Mouse (Mus musculus): ENCODE results near the gene Tek.
"Not testable (repeated sequence)": the region's sequence is repeated elsewhere in the genome, so short reads cannot be mapped to it uniquely, and the experiment has no call there.

Gene Tek

DNA sequence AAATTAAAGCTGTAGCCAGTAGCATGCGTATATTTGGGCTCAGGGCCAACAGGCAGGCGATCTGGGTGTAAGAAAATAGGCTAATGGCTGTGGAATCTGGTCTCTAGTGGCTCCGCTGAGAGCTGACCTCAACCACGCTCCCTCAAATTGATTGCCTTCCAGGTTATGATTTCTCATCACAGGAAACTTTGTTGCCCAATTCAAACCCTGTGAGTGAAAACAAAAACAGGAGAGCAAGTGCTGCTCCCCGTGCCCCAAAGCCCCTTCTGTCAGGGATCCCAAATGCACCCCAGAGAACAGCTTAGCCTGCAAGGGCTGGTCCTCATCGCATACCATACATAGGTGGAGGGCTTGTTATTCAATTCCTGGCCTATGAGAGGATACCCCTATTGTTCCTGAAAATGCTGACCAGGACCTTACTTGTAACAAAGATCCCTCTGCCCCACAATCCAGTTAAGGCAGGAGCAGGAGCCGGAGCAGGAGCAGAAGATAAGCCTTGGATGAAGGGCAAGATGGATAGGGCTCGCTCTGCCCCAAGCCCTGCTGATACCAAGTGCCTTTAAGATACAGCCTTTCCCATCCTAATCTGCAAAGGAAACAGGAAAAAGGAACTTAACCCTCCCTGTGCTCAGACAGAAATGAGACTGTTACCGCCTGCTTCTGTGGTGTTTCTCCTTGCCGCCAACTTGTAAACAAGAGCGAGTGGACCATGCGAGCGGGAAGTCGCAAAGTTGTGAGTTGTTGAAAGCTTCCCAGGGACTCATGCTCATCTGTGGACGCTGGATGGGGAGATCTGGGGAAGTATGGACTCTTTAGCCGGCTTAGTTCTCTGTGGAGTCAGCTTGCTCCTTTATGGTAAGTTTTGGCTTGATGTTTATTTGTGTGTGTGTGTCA, at the start of gene Tek:
Gene Tek, plus strand, starts transcription at position 452 of the 894 bp plus-strand sequence.
- DNase-seq, result no peak

DNA sequence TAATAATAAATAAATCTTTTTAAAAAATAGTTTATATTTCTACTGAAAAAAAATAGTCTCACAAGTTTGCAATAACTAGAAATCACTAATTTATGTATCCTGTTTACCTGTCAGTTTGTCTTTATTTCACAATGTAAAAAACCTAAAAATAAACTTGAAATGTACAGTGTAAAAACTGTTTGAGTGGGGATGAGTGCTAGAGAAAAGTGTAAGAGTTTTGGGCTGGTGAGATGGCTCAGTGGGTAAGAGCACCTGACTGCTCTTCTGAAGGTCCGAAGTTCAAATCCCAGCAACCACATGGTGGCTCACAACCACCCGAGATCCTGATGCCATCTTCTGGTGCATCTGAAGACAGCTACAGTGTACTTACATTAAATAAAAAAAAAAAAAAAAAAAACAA, 49.3 kb upstream of the Tek start:
- DNase-seq, result not testable (repeated sequence)

DNA sequence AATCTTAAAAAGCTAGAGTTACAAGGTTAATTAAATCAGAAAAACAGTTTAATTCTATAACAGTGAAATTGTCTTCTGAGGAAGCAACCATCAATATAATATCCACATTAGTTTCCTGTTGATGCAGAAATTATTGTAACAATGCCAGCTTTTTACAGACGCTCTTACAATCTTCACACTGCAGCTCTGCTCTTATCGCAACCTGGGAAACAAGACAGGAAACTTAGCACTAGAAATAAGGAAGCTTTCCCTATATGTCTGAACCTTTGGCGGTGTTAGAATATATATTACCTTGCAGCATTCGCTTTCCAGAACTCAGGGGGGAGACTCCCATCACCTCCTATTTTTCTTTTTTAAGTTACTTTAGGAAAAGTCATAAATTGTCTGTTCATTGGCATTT, 48.0 kb upstream of the Tek start:
- no peak for DNase-seq

DNA sequence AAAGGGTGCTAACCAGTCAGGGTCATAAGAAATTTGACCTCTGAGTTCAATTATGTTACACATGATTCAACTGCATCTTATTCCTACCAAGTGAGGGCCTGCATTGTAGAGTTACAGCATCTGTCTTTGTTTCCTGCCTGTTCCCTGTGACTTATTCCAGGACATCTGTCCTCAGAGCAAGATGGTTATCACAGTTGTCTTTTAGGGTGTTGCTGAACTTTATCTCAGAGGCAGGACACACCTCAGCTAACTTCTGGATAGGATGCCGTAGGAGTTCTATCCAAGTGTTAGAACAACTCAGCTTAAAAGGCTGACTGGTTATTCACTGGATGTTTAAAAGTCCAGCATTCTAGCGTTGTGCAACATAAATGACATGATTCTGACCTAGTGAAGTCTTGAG, 46.9 kb upstream of the Tek start:
- DNase-seq, result no peak

DNA sequence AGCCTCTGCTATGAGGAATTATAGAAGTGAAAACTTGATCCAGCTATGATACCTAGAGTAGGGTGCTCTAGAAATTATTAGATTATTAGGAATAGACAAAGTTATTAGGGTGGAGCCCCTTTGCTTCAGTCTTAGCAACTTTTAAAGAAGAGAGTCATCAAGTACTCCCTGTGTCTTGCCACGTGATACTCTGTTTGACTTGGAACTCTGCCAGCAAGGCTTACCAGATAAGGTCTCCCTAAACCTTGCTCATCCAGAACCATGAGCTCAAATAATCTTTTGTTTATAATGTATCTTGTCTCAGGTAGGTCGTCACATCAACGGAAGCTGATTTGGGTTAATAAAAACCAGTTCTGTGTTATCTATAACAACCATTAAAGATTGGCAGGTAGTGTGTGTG, 42.7 kb upstream of the Tek start:
- no peak for DNase-seq

DNA sequence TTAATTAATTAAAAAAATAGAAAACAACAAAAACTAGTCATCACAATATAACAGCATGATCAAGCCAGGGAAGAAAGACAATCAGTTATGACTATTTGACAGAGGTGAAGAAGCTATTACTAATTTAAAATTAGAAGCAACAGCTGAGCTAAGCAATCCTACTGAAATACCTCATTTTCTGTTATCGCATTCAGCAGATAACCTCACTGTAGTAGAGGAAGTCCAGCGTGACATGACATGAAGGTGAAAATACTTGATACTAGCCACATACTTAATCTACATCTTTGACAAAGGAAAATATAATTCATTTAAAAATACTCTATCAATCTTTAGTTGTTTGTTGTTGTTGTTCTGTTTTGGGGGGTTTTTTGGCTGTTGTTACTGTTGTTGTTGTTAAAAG, 28.1 kb upstream of the Tek start:
- DNase-seq, result no peak

DNA sequence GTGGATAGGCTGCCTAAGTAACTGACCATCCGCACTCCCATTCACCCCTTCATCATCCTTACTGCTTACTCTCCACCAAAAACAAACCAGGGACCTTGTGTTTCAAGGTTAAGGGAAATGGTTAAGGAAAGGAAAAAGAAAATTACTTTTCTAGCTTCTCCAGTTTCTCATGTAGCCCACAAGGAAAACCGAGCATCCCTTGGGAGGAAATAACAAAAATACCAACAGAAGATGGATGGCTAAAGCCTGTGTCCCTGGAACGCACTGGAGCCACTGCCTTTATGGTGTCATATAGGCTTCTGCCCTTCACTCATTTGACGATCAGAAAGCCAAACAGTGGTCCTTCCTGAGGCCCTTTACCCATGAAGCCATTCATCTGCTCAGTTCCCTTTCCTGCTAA, 27.7 kb upstream of the Tek start:
- no peak for DNase-seq

DNA sequence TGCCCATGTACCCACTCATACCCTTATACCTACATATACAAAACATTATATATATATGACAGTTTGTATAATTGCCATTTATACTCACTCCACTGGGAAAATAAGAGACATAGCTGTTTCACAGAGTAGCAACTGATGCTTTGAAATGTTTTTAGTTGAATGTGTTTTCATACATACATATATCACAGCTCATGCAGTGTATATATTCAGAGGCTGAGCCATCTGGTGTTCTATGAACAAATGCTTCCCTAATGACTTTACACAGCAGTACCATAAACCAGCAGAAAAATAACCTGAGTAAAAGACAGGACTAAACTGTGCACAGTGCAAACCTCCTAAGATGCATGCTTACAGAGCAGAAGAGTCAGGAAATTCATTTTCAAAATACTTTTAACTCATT, 25.3 kb upstream of the Tek start:
- DNase-seq, result no peak

DNA sequence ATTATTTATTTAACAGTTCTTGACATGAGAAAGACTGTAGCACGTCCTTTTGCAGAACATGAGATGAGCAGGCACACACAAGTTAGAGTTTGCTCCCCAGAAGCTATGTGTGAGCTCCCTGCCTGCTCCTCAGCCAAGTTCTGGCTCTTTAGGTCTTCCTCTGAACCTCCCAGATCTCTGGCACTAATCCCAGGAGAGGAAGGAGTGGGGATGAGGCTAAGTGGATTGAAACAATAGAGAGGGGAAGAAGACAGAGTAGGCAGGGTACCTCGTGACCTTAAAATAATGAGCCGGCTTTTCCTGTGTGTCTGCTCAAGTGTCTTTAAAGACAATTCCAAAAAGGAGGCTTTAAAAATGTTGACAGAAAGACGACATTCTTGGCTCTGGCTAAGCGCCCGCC, 23.9 kb upstream of the Tek start:
- no peak for DNase-seq

DNA sequence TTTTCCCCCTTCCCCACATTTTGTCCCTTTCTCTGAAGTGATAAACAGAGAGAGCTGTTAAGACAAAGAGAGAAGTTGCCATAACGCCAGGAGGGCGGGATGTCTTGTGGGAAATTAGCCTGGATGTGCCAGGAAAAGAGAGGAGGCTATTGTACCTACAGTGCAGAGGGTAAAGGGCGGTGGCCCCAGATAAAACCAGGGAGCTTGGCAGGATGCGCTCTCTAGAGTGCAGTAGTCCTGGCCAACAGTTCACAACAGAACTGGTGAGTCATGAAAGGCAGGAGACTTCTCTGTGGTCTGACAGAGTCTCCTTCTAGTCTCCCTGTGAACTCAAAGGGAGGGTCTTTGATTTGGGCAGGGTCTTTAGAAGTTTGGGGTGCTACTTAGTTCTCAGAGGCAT, 13.3 kb upstream of the Tek start:
- no peak for DNase-seq

DNA sequence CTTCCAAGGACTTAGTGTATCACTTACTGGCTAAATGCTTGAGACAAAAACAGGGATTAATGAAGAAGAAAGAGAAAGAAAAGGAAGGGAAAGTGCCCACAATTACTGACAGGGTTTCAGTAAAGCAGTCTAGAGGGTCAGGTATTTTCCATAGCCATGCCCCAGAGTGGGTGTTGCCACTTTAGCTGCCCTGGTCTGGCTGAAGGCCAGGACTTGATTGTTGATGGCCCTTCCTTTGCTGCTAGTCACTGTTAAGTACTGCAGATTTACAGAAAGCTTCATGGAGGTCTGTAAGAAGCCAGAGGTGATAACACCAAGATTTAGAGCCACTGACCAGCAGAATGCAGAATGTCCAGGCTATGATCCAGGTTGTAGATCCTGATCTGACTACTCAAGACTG, 6.4 kb upstream of the Tek start:
- DNase-seq, result no peak

DNA sequence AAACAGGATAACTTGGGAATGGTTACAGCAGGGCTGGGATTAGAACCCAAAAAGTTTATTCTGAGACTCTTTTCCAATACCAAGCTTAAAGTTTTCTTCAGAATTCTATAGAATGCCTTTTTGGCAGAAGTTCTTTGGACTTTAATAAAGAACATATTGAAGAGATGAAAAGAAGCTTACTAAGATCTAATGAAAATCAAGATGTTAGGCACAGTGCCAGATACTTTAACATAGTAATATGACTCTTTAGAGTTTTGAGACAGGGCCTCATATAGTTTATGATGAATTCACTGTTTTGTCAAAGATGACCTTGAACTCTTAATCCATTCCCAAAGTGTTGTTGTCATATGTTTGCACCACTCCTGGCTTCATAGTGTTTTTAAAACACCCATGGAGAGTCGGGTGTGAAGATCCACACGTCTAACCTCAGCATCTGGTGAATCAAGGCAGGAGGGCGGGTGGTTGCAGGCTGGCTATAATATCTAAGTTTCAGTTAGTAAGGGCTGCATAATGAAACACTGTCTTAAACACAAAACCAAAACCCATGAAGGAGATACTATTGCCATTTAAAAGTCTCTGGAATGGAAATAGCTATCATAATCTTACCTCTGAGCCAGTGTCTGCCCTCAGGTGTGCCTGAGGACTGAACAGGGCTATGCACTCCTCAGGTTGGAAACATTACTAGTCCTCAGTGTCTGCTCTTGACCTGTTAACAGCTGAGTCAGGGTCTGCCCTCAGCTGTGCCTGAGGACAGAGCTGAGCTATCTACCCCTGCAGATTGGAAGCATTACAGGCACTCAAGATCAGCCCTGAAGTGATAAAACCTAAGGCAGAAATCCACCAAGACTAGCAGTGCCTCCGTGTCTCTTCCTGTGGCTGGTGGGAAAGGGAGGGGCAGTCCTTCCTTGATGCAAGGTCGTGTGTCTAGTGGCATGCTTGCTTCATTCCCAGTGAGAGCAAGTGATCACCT, 1.5 kb upstream of the Tek start:
- DNase-seq, result no peak

DNA sequence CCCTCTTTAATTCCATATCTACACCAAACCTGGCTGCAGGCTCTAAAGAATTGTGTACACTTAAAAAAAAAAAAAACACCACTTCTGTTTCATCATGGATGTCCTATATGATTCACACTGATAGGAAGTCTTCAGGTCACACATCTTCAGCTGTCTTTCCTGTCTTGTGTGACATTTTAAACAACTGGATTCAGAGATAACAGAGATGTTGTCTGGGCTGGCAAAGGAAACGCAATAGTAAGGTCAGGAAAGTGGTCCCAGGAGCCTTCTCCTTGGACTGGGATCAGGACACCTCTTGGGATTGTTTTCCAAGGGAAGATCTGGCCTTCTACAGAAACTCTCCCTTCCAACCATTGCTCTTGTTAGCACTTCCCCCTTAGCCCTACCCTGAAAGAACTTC, 2.7 kb downstream of the Tek start:
- DNase-seq, result no peak

DNA sequence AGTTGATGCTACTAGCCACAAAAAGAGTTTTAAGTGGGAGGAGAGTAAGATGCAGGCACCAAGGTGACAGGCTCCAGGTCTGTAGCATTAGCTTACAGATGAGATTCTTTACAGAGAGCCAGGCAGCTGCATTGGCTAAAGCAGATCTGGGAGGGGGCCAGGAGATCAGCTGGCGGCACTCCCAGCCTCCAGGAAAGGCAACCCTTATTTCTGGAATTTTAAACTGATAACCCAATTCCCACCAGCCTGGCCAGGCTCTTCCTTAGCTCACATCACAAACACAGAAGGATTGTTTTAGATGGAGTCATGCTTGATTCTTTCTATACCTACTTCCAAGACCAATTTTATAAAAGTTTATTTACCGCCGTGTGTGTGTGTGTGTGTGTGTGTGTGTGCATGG, 6.7 kb downstream of the Tek start:
- DNase-seq, result no peak

DNA sequence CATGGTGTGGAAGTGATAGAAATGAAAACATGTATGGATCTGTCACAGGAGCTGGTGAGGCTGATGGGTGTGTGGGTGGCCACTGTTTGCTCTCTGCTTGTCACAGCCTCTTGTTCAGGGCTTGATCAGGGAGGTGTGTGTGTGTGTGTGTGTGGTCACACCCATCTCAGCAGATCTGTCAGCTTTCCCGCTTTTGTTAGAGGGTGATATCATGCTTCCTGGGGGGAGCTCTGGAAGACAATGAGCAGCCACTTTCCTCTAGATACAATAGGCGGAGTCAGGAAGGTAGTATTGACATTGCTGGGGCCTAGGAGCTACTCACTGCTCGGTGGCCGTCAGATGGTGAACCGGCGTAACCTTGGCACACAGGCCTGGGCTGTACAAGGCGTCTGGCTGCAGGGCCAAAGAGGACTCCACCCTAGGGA, 7.3 kb downstream of the Tek start:
- no peak for DNase-seq

DNA sequence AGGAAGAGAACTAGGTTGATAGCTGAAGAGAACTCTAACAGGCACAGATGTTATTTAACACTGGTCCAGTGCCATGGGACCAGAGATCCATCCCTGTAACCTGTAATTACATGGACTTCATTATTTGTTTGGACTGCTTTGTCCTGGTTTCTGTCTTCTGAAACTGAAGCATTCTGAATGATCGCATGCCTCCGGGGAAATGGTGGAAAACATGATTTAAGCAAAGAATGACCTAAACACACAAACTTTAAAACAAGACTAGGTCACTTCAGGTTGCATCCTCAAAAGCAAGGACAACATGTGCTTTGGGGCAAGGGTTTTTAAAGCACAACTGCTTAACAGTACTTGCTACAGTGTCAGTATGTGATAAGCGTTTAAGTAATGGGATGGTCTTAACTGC, 8.2 kb downstream of the Tek start:
- no peak for DNase-seq

DNA sequence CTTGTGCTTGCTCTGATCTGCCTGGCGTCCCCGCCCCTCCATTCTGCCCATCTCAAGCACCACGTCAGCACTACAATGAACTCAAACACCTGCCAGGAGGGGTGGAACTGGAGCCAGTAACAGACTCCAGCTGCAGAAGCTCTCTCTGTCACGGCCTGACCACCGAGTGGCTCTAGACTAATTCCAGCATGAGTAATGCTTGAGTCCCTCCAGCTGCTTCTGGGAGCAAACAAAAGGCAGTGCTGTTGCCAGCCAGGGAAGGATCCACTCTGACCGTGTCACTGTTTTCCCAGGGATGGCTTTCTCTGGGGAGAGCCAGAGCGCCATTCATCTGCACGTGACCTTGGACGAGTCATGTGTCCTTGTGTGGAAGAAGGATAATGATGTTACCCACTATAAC, 13.4 kb downstream of the Tek start:
- no peak for DNase-seq

DNA sequence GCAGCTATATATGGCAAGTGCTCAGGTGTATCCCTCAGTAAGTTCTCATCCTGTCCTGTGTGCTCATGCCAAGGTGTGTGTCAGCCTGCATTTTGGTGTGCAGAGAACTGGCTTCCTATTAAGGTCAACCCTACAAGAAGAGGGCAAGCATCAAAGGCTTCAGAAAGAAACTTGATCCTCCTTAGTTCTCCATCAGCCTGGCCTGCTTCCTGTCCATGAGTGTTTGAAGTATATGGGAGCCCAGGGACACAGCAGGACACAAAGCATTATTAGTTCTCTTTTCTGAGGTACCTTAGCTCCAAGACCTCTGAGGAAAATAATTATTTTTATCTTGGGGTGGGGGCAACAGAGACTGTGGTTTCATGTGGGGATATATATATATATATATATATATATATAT, 26.1 kb downstream of the Tek start:
- no peak for DNase-seq

DNA sequence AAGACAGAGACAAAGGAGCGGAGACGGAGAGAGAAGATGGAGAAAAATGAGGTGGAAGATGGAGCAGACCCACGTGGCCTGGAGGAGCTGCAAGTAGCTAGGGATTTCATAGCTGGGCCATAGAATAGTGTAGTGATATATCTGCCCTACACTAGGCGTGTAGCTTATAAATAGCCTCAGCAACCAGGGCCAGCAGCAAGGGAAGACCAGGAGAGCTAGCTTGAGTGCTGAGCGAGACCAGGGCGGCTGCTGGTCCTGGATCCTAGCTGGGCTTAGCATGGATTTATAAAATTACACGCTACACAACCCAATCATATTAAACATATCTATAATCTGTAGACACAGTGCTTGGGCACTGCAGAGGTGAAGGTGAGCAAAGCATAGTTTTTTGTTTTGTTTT, 27.1 kb downstream of the Tek start:
- DNase-seq, result no peak

DNA sequence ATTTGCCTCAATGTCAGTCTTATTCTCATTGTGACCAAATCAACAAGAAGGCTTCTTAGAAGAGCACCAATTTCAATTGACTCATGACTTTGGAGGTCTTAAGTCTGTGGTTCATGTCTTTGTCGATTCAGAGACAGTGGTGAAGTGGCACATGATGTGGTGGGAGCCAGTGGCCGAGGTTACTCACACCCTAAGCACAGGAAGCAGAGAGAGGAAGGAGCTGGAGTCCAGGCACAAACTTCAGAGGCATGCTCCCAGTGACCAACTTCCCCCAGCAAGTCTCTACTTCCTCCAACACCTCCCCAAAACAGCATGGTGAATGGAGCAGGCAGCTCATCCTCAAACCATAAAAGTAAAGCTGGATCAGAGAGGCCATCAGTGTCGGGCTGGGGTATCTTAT, 29.5 kb downstream of the Tek start:
- no peak for DNase-seq

DNA sequence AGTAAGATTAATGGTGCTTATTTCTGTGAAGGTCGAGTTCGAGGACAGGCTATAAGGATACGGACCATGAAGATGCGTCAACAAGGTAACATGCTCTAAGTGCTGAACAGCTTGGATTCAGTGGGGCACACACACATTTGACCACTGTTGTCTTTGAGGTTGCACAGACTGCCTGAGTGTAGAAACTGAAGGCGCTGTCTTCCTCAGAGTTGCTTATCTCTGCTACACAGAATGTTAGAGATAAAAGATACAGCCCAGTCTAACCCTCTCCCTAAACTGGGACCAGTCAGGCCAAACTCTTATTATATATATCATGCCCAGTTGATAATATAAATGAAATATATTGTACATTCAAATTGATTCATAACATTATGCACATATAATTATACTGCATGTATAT, 42.0 kb downstream of the Tek start:
- DNase-seq, result no peak

DNA sequence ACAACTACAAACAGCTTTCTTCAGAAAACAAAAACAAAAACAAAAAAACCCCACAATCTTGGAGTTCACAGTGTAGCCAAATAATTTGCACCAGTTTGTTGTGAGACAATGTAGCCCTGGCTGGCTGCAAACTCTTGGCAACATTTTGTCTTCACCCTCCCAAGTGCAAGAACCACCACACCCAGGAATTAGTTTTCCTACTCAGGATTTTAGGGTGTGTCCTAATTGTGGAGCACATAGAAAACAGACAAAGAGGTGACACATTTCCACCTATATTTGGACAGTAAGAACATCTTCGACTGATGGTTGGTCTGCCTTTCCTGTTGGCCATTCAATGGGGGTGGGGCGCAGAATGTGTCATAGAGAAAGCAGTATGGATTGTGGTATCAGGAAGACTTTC, 46.8 kb downstream of the Tek start:
- no peak for DNase-seq

DNA sequence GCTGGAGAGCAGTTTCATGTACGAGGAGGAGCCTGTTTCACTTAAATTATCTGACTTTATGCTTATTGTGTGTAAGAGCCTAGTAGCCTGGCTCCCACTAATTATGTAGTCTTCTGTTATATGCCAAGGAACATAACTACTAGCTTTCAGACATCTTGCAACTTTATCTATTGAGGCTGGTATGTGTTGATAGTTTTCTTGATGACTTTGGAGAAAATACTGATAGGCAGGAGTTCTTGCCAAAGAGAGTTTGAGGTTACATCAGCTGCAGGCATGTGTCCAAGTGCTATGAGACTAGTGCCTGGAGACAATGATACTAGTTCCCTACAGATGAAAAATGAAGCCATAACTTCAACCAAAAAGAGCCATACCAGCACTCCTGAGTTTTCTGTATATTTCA, 64.1 kb downstream of the Tek start:
- no peak for DNase-seq

DNA sequence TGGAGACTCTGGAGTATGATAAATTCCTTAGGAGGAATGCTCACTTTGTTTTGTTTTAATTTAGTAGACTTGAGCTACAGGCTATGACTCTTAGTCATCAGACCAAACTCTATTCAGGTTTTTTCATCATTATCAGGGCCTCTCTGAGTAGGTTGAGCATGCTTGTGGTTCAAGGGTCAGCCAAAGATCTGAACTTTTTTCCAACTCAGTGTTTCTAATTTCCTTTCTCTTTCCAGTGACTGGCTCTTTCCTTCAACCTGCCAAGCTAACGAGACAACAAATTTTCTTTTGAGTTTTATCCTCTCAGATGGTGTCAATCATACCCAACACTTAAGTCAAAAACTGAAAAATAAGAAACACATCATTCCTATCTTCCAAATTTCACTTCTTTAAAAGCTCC, 71.5 kb downstream of the Tek start:
- no peak for DNase-seq

Measured in cerebellum, adult 8-10 months (tissue).